Mouse (Mus musculus) bone marrow macrophage, adult 2 months (primary cell): Measurements from ENCODE around the gene Zfp109.

ENCODE experiments used
- CTCF ChIP-seq: IDR thresholded peaks from 2 replicates; pipeline ENCODE4 v1.5.1; 2012; ENCODE audit warnings: low read depth, mild to moderate bottlenecking, low read length, moderate library complexity
- POLR2A ChIP-seq: IDR thresholded peaks from 2 replicates; pipeline ENCODE4 v1.6.1; 2012; ENCODE audit warnings: mild to moderate bottlenecking, low read depth, low read length, borderline replicate concordance

DNA sequence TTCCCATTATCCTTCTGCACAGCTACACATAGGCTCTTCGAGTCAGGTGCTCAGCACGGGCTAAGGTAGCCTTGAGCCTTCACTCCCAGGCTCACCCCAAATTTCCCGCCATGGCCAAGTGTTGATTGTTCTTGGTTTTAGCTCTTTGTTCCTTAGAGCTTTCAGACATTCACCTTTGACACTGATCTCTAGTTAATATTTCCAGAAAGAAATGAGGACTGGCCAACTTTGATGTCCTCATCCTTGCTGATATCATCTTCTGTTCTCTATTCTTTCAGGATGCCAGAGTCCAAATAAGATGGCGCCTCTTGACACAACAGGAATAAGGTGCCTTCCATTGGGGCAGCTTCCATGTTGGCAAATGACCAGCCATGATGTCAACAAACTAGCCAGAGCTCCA is 37.1 kb upstream of the Zfp109 start:
- TF ChIP-seq POLR2A: no peak
- no peak for TF ChIP-seq CTCF
